Mouse (Mus musculus) stomach, postnatal 0 days (tissue): Measurements from ENCODE around the gene Hsbp1. TPM values are rescaled to one million over a fixed set of nuclear protein-coding genes. Genes with fewer than 3 reads are reported as not detected.
"Not testable (repeated sequence)": the region's sequence is repeated elsewhere in the genome, so short reads cannot be mapped to it uniquely, and the experiment has no call there.

Experiments
- ATAC-seq: fragments of 200-750 bp; cut with Nextera tagmentation; 2 replicates; pipeline ENCODE4 v1.8.0; 2017; ENCODE audit not compliant: low FRiP score, low TSS enrichment
- DNase-seq: peaks from one replicate; pipeline ENCODE4 v3.0.0-alpha.2; 2016; ENCODE audit warnings: low spot score
- H3K27ac ChIP-seq: fragments of 300-500 bp; sonication (generic); replicated peaks from 2 replicates; pipeline ENCODE4 v1.5.1; 2014; ENCODE audit warnings: mild to moderate bottlenecking, control low read depth
- H3K27me3 ChIP-seq: fragments of 300-500 bp; sonication (generic); 2 replicates; pipeline ENCODE4 v1.6.1; 2014; ENCODE audit warnings: low read length; ENCODE audit not compliant: control insufficient read depth, insufficient read depth
- H3K36me3 ChIP-seq: fragments of 300-500 bp; sonication (generic); 2 replicates; pipeline ENCODE4 v1.6.1; 2014; ENCODE audit warnings: low read length, mixed read lengths; ENCODE audit not compliant: control insufficient read depth, insufficient read depth
- H3K4me1 ChIP-seq: fragments of 300-500 bp; sonication (generic); replicated peaks from 2 replicates; pipeline ENCODE4 v1.6.1; 2014; ENCODE audit warnings: antibody characterized with exemption; ENCODE audit not compliant: control insufficient read depth, insufficient read depth
- H3K4me2 ChIP-seq: fragments of 300-500 bp; sonication (generic); replicated peaks from 2 replicates; pipeline ENCODE4 v1.6.1; 2014; ENCODE audit warnings: low read depth, mild to moderate bottlenecking, control low read depth, moderate library complexity
- H3K4me3 ChIP-seq: fragments of 300-500 bp; sonication (generic); 2 replicates; pipeline ENCODE4 v1.5.1; 2014; ENCODE audit warnings: low read depth, low read length, control low read depth
- H3K9ac ChIP-seq: fragments of 300-500 bp; sonication (generic); 2 replicates; pipeline ENCODE4 v1.6.1; 2014; ENCODE audit warnings: mild to moderate bottlenecking, low read length, control low read depth, mixed read lengths
- H3K9me3 ChIP-seq: fragments of 300-500 bp; sonication (generic); 2 replicates; pipeline ENCODE4 v1.6.1; 2016; ENCODE audit warnings: low read length; ENCODE audit not compliant: control insufficient read depth
- CTCF ChIP-seq: IDR thresholded peaks from 2 replicates; pipeline ENCODE4 v1.5.1; 2016; ENCODE audit warnings: antibody characterized with exemption, low read depth, mild to moderate bottlenecking, moderate library complexity
- EP300 ChIP-seq: optimal IDR thresholded peaks from 2 replicates; pipeline ENCODE3; 2016; ENCODE audit warnings: antibody characterized with exemption
- WGBS: fragments of 180-500 bp; shearing (Covaris S2); extraction: QIAGEN DNeasy Blood & Tissue Kit; methylation state at CpG from one replicate; pipeline ENCODE4 v1.1.7; 2014; 5-methylcytosine and 5-hydroxymethylcytosine counted together
- polyA plus RNA-seq: library from polyadenylated mRNA; unstranded; fragments of >200 nt; fragmentation: Nextera tagmentation; extraction: Ambion mirVana; gene quantifications from 2 replicates; pipeline ENCODE4 v1.2.1, GENCODE M21; 2015

Gene Hsbp1
- 245 and 246 TPM in 2 replicates for polyA plus RNA-seq

DNA sequence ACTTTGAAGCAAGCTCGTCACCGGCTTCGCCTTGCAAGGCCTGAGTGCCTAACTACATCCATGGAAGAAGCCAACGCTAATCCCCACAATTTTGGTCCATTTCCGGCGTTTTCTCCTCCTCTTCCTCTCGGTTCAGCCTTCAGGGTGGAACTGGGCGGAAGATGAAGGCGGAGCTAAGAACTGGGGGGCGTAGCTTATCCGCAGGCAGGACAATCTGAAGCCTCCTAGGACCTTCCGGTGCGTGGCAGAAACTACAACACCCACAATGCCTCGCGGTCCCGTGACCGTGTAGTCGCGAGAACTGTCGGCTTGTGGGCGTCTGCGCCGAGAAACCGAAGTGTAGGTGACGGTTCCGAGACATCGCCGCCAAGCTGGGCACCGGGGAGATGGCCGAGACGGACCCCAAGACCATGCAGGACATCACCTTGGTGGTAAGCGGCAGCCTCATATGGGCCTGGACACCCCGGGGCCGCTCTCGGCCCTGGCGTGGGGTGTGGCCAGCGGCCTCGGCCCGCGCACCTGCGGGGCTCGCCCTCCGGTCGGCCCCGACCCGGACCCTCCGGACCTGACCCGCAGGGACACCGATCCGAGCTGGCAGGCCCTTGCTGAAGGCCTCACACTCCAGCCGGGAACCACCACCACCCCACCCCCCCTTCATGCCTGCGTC, at the start of gene Hsbp1:
Hsbp1 (plus strand) TSS at position 299 of the 667 bp plus-strand sequence.
- ATAC-seq: peak; percentile 99
- H3K9me3 ChIP-seq: no peaks in the 10 kb centered on the region
- peak within 1 kb of the TSS; percentile 86 for H3K4me2 ChIP-seq
- peak within 1 kb of the TSS; percentile 95 for H3K9ac ChIP-seq
- H3K4me1 ChIP-seq: peaks cover 3% of the 10 kb centered on the region; the same call in 1 of the 2 replicates
- peak within 1 kb of the TSS; percentile 99 for H3K4me3 ChIP-seq
- peaks cover 14% of the 10 kb centered on the region for H3K36me3 ChIP-seq
- no peak for TF ChIP-seq CTCF
- no peak for TF ChIP-seq EP300
- H3K27ac ChIP-seq: peak within 1 kb of the TSS; percentile 69; the same call in 1 of the 2 replicates
- WGBS: 2% methylated on average over 42 of the region's 52 CpGs
- peak; percentile 97 for DNase-seq
- H3K27me3 ChIP-seq: no peaks in the 10 kb centered on the region

DNA sequence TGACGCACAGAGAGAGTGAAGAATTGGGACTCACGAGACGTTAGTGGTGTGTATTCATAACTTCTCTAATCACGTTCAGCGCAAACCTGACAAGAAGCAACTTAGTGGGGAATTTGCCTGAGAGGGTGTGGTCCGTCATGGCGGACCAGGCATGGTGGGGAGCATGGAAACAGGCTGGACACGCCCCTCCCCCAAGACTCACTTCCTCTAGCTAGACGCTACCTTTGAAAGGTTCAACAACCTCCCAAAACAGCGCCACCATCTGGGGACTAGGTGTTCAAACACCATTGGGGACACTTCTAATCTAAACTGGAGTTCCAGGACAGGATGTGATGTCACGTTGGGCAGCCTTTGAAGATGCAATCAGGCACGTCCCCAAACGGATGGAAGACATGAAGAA, 48.8 kb upstream of the Hsbp1 start:
- H3K9me3 ChIP-seq: no peaks in the 10 kb centered on the region
- no peak overlapping the region for H3K4me3 ChIP-seq
- no peaks in the 10 kb centered on the region for H3K36me3 ChIP-seq
- H3K27ac ChIP-seq: no peak overlapping the region
- no peaks in the 10 kb centered on the region for H3K27me3 ChIP-seq
- H3K4me1 ChIP-seq: no peaks in the 10 kb centered on the region
- H3K4me2 ChIP-seq: no peak overlapping the region
- H3K9ac ChIP-seq: no peak overlapping the region
- no peak for DNase-seq
- ATAC-seq: no peak
- TF ChIP-seq CTCF: peak; percentile 22
- no peak for TF ChIP-seq EP300
- 77% methylated on average over 13 of the region's 13 CpGs for WGBS

DNA sequence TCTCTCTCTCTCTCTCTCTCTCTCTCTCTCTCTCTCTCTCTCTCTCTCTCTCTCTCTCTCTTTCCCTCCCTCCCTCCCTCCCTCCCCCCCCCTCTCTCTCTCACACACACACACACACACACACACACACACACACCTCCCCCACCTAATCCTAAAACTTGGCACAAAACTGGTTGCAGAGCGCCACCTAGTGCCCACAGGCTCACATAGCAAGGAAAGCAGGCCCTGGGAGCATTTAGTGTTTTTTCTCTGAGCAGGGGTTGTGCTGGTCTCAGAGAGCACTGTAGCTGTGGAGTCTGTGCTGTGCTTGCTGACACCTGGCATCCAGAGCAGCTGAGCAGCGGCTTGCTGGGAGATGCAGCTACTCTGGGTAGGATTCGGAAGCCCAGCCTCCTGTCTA, 46.5 kb upstream of the Hsbp1 start:
- not testable (repeated sequence) for H3K4me1 ChIP-seq
- peak; percentile 40 for DNase-seq

GRCm38 (mm10) chr8:119300335-119300734, 44.0 kb upstream of the Hsbp1 start:
- no peak overlapping the region for H3K27ac ChIP-seq
- 84% methylated on average over 5 of the region's 5 CpGs for WGBS
- H3K4me1 ChIP-seq: no peaks in the 10 kb centered on the region
- H3K36me3 ChIP-seq: no peaks in the 10 kb centered on the region
- ATAC-seq: no peak
- H3K4me2 ChIP-seq: no peak overlapping the region
- DNase-seq: no peak
- H3K9ac ChIP-seq: no peak overlapping the region
- TF ChIP-seq EP300: no peak
- TF ChIP-seq CTCF: 0 out of 2 replicates have a peak, but pooled peaks have one; percentile 17
- no peaks in the 10 kb centered on the region for H3K9me3 ChIP-seq
- no peaks in the 10 kb centered on the region for H3K27me3 ChIP-seq
- no peak overlapping the region for H3K4me3 ChIP-seq

More for the DNA sequence above, 46.5 kb upstream of the Hsbp1 start:
- H3K9ac ChIP-seq, H3K9me3 ChIP-seq, H3K4me3 ChIP-seq, H3K27ac ChIP-seq, H3K27me3 ChIP-seq, H3K36me3 ChIP-seq, H3K4me2 ChIP-seq, ATAC-seq: not testable (repeated sequence)
- peak; percentile 77 for TF ChIP-seq CTCF
- 33% methylated on average over 3 of the region's 3 CpGs for WGBS

- no peak overlapping the region for H3K4me2 ChIP-seq
- H3K4me3 ChIP-seq: no peak overlapping the region
- no peaks in the 10 kb centered on the region for H3K4me1 ChIP-seq
- H3K36me3 ChIP-seq: no peaks in the 10 kb centered on the region
- H3K9me3 ChIP-seq: no peaks in the 10 kb centered on the region
- no peak for ATAC-seq
- no peak overlapping the region for H3K9ac ChIP-seq
- TF ChIP-seq EP300 (no peak), CTCF (no peak)
- WGBS: 73% methylated on average over 8 of the region's 8 CpGs
- no peak overlapping the region for H3K27ac ChIP-seq
- DNase-seq: no peak
- no peaks in the 10 kb centered on the region for H3K27me3 ChIP-seq
Measured at GRCm38 (mm10) chr8:119304196-119304595, 40.1 kb upstream of the Hsbp1 start.

DNA sequence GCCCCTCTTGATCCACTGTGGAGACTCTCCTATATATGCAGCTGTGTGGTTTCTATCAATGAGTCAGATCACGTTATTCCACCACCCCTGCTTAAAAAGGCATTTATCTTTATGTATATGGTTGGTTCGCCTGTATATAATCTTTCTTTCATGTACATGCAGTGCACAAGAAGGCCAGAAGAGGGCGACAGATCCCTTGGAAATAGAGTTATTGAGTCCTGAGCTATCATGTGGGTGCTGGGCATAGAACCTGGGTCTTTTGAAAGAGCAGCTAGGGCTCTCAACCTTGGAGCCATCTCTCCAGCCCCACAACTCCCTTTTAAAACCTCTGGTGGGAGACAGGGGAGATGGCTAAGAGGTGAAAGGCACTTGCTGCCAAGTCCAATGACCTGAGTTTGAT, 32.9 kb upstream of the Hsbp1 start:
- ATAC-seq (no peak), DNase-seq (peak; percentile 16)
- no peaks in the 10 kb centered on the region for H3K4me1 ChIP-seq
- no peak overlapping the region for H3K27ac ChIP-seq
- no peak overlapping the region for H3K4me2 ChIP-seq
- H3K9me3 ChIP-seq: no peaks in the 10 kb centered on the region
- no peak overlapping the region for H3K9ac ChIP-seq
- no peaks in the 10 kb centered on the region for H3K36me3 ChIP-seq
- no peak overlapping the region for H3K4me3 ChIP-seq
- WGBS: 16% methylated on average over 3 of the region's 3 CpGs
- TF ChIP-seq CTCF (peak; percentile 71), EP300 (no peak)
- no peaks in the 10 kb centered on the region for H3K27me3 ChIP-seq
